Mouse (Mus musculus): ENCODE data around the gene Itga9.
A peak's percentile ranks its signal among the peaks of the same experiment; 100 is the strongest.

Gene Itga9

DNA sequence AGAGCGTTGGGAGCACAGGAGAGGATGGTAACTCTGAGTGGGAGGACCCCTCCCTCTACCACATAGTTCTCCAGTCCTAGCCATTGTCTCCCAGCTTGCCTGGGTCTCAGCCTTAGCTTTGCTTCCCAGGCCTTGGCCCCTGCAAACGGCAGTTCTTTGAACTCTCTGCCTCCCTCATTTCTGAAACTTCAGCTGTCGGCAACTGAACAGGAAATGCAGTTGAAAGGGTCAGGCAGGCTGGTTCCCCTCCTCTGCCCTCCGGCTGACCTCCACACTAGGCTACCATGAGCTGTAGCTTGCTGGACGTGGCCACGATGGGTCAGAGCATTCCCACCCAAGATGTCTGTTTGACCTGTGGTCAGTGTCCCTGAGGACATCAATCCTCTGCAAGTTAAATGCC lies 48.5 kb downstream of the Itga9 start:
- DNase-seq = peak; percentile 44

DNA sequence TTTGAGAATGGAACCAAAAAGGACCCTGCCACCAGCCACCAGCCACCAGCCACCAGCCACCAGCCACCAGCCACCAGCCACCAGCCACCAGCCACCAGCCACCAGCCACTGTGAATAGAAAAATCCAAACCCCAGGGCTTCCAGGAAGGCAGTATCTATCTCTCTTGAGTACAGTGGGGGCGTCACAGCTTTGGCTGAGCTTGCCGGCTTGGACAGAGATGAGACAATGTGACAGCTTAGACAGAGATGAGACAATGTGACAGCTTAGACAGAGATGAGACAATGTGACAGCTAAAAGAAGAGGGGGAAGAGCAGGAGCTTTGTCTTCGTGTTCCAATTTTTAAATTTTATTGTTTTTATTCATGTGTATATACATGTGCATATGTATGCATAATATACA lies 49.2 kb downstream of the Itga9 start:
- peak; percentile 16 for DNase-seq

DNA sequence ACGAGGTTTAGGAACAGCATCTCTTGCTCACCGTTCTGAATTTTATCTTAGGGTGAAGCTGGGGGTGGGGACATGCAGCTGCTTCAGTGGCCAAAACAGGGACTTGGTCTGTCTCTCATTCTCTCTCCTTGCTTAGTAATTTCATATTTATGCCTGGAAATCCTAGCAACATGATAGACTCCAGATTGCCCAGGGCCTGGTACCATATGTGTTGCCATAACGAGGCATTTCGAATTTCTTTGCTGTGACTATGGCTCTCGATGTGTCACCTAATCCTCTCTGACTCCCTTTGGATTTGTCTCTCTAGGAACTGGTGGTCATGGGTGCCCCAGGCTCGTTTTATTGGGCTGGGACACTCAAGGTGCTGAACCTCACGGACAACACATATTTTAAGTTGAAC lies 51.7 kb downstream of the Itga9 start:
- DNase-seq = no peak

DNA sequence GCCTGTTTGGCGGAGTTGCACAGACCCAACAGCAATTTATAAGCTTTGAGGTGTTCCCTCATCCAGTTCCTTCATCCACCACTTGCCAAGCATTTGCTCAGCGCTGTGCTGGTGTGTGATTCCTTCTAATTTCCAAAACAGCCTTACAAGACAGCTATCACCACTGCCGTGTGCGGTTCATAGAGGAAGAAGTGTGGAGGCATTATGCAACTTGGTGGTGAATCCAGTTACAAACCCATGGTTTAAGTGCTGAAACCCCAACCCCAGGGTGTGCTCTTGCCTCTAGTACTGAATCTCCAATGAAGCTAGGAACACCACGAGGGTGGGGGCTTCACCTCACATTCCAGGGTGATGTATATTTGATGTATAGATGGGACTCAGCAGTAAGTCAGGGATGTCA lies 53.3 kb downstream of the Itga9 start:
- no peak for DNase-seq

DNA sequence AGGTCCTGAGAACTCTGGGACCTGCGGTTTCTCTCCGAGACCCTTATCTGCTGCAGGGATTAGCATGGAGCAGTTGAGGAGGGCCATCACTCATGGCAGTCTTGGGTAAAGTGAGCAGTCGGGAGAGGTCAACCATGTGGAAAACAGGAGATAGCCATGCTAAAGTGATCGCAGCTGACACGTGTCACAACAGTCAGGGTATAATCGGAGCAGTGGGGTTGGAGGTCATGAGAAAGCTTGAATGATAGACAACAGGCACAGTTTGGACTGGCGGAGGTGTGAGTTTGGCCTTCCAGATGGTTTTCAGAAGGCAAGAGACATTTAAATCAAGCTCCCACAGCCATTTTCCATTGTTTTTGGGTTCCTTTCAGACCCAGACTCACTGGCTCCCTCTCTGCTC lies 53.8 kb downstream of the Itga9 start:
- no peak for DNase-seq

DNA sequence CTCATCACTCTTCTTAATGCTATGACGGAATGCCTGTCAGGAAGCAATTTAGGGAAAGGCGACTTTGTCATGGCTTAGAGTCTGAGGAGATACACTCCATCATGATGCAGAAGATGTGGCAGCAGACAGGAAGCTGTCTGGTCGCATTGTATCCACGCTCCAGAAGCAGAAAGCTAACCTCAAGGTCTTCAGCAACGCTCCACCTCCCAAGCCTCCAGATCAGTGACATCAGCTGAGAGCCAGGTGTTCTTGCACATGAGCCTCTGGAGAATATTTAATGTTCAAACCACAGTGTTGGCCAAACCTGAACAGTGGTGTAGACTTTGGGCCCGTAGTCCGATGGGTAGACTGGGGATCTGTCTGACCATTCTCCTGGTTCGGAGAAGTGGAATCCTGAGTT lies 55.5 kb downstream of the Itga9 start:
- DNase-seq = peak; percentile 25

DNA sequence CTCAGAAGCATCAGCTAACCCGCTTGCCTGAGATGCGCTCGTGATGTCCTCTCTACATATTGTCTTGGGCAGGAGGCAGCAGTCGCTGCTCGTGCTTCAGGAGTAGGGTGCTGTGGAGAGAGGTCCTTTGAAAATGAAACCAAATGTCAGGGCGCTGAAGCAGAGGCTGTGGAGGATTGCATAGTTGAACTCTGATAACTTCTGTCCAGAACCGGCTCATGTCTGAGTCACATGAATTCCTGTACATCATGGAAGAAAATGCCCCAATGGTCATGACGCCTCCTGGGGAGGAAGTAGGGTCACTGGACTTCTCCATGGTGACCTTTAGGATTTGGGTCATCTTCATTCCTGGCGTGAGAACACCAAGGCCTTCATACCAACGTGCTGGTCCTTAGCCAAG lies 56.0 kb downstream of the Itga9 start:
- peak; percentile 21 for DNase-seq

DNA sequence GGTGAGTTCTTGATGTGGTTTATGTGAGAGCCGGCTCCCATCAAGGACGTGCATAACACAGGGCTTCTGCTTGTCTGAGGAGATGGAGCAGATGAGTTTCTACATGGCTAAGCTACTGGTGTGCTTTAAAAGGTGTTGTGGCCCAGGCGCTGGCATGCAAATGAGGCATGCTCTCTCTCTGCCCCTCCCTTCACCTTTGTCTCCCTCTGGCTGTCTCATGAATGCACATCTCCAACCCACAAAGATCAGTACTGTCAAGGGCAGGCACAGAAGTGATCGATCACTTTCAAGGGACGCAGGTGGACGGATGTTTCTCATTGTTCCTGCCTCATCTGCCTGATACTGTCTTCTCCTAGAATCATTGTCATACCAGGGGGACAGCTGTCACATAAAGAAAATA lies 57.4 kb downstream of the Itga9 start:
- DNase-seq = no peak

DNA sequence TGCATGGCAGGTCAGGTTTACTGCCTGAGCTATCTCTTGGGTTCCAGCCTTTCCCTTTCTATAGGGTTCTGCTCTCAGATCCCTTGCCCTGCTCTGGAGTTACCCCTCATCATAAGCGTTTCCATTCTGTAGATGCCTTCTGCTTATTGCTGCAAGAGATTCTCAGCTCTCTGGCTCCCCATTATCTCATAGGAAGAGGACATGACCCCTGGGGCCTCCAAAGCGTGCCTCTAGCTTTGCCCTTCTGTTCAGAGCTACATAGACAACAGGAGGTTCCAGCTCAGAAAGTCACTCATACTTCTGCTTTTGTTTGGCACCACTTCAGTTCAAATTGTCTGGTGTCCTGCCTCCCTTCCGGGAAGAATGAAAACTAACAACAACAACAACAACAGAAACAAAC lies 59.6 kb downstream of the Itga9 start:
- no peak for DNase-seq

DNA sequence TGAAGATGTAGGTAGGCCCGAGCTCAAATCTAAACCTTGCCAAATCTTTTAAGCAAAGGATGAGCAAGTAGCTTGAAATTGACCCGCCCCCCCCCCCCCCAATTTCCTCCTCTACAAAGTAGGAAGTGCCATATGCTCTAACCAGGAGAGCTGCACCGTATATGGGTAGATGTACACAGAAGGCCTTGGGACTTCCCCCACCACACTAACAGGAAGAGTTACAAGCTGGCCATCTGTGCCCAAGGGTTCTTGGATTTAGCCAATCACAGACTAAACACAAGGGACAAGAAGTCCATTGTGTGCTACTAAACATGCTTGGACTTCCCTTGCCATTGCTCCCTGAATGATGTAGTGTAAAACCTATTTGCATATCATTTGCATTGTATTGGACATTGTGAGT lies 63.2 kb downstream of the Itga9 start:
- no peak for DNase-seq

DNA sequence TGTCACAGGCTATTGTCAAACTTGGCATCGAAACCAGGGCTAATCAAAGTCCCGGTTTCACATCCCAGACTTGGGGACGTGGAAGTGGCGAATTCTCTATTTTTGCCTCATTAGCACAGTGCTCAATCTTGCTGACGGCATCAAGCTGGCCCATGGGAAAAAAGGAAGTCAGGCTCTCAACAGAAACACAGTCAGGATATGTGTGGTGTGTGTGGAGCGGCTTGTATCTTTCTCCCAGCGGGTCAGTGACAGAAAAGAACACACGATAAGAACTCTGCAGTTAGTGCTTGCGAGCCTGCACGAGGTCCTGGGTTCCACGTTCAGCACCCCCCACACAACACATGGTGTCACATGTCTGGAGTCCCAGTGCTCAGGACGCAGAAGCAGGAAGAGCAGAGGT lies 67.8 kb downstream of the Itga9 start:
- DNase-seq = no peak

DNA sequence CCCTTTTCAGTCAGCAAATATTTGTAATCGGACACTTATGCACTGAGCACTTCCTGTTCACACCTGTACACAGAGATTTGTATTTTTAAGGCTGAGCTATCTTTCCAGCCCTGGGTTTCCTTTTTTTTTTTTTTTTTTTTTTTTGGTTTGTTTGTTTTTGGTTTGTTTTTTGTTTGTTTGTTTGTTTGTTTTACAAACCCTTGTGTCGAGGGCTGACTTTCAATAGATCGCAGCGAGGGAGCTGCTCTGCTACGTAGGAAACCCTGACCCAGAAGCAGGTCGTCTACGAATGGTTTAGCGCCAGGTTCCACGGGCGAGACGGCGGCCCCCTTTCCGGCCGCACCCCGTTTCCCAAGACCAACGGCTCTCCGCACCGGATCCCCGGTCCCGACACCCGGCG lies 68.3 kb downstream of the Itga9 start:
- peak; percentile 47 for DNase-seq

DNA sequence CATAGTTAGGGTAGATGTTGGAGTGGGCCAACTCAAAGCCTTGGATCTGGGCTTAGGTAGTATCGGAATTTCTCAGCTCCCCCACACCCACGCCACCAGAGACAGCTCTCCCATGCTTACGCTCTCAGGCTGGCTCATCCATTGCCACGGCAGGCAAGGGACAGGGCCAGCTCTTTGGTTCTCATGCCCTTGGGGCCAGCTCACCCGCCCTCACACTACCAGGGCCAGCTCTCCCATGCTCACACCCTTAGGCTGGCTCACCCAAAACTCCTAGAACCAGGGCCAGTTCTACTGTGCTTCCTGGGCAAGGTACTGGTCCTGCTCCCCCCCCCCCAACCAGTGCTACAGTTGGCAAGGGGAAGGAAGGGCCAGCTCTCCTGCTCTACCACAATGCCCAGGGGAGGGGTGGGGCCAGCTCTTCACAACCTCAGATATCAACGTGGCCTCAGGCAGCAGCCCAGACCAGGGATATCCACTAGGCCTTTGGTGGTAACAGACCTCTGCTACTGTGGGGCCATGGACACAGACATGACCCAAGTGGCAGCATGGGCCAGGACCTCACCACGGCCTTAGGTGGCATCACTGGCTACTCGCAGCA lies 69.2 kb downstream of the Itga9 start:
- DNase-seq = no peak

DNA sequence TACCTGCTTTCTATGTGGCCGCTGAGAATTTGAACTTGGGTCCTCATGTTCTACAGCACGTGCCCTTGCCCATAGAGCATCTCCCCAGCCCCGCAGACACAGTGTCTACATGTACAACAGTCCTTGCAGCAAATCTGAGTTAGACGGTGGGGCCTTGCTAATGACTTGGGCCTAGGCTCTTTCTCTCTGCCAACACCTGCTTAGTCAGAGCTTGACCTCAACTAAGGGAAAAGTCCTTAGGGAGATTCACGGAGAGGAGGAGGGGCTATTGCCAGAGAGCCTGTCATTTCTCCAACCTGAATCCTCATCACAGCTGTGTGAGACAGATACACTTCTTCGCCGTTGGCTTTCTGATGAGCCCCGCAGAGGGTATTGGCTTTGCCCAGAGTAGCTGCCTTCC lies 70.2 kb downstream of the Itga9 start:
- no peak for DNase-seq

DNA sequence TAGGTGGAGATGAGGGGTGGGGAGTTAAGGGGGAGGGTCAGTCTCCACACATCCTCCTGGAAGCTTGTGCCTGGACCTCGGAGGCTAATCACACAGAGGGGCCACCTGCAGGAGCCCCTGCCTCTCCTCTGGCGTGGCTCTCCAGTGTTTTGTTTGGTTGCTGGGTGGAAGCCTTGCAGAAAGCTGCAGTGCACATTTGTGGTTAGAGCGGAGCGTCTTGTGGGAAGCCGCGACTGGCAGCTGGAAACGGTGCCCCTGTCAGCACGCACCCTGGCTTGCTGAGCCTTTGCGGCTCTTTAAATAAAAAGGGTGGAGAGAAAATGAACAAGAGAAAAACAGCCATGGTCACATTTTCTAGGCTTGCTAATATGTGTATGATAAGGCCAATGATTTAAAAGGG lies 70.9 kb downstream of the Itga9 start:
- DNase-seq = peak; percentile 66

DNA sequence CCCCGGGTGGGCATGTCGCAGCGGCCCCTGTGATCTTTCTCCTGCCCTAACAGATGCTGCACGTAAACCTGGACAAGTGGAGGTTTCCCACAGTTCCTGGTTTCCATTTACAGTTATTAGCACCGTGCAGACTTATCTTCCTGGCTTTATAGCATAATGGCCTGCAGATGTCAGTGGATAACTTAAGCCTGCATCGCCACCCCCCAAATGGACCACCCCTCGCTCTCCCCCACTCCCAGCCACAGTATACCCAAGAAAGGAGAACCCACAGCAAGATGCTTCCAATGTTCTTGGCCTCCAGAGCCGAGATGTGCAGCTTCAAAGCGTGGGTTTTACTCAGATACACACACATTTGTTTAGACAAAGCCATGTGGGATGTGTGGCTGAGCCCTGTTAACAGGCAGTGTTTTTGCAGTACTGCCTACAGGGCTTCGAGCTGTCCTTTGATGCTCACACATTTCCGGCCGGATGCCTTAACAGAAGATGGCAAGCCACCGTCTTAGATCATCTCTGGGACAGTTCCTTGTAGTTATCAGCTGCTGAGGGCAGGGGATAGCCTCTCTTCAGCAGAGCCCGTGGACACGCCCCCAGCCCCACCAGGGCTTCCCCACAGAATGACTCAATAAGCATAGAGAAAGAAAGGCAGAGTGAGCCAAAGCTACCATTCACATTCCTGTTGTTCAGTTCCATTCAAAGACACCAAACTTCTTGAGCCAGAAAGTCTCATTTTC lies 71.7 kb downstream of the Itga9 start:
- DNase-seq = peak; percentile 69

DNA sequence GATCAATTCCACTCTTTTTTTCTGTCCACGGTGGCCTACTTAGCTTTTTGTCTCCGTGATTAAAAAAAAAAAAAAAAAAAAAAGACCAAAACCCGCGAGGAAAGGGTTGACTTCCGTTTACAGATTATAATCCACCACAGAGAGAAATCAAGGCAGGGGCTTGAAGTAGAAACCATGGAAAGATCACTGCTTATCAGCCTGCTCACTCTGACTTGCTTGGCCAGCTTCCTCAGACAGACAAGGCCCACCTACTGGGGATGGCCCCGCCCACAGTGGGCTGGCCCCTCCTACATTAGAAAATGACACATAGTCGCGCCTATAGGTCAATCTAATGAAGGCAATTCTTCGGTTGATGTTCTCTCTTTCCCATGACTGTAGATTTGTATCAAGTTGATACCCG lies 72.3 kb downstream of the Itga9 start:
- DNase-seq = peak; percentile 50

DNA sequence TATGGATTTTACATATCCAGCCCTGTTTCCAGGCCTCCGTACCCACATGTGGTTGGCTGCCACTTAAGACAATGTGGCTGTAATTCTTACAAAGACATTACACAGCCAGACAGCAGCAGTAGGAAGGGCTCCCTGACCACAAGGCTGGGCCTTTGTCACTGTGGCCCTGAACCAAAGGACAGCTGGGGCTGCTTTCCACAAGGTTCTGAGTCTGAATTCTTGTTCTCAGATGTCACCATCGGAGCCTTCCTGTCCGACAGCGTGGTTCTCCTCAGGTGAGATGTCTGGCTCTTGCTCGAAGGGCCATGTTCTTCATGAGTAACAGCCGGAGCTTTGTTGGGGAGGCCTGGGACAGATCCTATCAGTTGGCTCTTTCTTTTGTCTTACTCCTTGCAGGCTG lies 75.0 kb downstream of the Itga9 start:
- DNase-seq = no peak

DNA sequence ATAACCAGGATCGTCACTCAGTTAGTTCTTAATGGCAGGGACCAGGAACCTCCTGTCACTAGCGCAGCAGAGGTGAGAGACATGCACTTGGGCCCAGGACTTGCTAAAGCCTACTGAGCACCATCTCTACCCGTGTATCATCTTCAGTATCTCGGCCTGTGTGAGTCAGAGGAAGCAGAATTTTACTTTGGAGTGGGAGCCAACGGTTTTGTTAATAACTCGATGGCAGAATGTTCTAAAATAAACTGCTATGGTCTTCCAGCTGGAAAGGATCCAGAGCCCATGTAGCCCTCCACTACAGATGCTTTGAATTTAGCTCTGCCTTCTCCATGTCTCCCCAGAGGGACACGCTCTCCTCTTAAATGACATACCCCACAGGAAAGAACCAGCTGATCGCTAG lies 75.7 kb downstream of the Itga9 start:
- no peak for DNase-seq

DNA sequence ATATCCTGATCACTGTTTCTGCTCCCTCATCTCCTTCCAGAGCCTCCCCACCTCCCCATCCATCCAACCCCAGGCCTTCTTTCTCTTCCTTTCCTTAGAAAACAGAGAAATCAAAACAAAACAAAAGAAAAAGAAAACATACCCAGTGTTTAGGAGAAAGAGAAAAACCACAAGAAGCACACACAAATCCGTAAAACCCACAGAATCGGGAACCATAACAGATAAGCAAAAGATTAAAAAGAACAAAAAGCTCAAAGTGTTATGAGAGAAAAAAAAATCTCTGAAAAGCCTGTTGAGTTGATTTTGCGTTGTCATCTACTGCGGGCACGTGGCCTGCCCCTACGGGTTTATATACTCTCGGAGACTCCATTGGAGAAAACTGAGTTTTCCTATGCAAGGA lies 77.0 kb downstream of the Itga9 start:
- no peak for DNase-seq

DNA sequence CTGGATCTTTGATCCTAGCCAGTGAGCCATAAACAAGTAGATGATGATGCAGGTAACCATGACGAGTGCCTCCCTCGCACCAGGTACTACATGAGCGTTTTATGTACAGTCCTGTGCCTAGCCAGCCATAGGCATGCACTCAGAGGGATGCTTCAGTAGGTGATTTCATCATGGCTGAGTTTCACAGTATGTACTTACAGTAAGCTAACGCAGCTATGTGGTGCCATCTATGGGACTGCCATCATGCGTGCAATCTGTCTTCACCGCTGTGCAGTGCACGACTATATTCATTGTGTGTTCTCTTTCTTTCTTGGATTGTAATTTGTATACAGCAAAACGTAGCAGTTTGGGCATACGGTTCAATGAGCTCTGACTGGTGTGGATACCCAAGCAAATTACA lies 77.9 kb downstream of the Itga9 start:
- DNase-seq = peak; percentile 68

DNA sequence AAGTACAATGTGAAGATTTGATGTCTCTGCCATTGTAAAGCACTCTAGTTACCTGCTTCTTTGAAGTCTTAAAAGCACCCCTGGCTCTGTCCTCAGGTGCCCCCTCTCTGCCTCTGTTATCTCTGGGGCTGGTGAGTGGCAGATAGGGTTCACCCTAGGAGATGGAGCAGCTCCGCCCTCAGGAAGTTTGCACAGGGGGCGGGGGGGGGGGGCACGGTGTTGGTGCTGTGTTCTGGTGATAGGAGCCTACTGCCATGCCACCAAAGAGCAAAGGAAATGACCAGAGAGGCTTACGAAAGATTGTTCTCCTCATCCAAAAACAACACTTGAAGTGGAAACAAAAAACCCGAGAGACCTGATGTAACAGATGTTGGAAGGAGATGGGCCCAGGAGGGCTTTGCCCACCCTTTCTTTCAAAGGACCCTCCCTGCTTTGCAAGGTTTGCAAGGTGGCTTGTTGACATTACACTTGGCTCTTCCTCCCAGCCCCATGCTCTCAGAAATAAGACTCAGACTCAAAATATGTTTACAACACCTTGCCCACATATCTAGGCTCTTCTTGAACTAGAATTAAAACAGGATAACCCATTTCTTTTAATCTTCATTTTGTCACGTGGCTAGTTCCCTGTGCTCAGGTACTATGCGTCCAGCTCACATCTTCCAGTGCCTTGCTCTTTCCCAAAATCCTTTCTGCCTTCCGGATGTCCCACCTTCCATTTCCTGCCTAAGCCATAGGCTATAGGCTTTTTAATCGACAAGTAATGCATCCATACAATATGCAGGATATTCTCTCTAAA lies 79.9 kb downstream of the Itga9 start:
- no peak for DNase-seq

DNA sequence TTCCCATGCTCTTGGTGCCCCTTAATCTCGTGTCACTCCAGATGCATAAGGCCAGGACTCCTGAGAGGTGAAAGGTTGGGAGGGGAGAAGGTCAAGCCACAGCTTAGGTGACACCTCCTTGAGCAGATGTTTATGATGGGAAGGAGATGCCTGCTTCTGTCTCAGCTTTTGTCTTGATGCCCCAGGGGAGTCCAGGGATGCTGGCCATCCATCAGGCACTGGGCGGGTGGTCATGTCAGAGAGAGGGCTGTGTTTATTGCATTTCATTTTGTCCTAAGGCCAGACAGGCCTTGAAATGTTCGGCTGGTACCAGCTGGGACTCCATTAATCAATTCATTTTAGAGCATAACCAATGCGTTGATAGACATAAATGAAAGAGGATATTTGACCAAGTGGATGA lies 81.8 kb downstream of the Itga9 start:
- no peak for DNase-seq

DNA sequence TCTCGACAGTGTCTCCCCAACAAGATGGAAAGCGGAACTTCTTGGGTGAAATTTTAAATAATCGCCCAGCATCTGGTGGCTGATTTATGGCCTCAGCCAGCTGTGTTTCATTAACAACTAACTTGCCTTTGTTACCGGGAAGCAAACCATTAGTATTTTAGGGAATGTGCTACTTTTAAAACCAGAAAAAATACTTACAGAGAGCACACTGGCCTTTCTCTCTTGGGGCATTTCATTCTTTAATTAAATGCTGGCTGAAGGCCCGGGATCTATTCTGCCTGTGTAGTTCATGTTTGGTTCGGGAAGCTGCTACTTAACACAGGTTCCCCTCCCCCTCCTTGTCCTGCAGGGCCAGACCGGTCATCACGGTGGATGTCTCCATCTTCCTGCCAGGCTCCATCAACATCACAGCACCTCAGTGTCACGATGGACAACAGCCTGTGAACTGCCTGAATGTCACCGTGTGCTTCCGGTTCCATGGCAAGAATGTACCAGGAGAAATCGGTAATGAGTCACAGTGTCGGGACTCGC lies 82.5 kb downstream of the Itga9 start:
- no peak for DNase-seq
